Mouse (Mus musculus) CD8-positive naive resting alpha-beta T cell, adult 2 months (primary cell): Measurements from ENCODE around the gene D17Wsu92e.
"Not testable (repeated sequence)": the region's sequence is repeated elsewhere in the genome, so short reads cannot be mapped to it uniquely, and the experiment has no call there.

Experiments
- DNase-seq, 2 experiments: peaks; one replicate each; pipeline ENCODE4 v3.0.0; 2022; ENCODE audit warnings: low read depth in 2 of 2, low spot score in 2 of 2

D17Wsu92e gene

DNA sequence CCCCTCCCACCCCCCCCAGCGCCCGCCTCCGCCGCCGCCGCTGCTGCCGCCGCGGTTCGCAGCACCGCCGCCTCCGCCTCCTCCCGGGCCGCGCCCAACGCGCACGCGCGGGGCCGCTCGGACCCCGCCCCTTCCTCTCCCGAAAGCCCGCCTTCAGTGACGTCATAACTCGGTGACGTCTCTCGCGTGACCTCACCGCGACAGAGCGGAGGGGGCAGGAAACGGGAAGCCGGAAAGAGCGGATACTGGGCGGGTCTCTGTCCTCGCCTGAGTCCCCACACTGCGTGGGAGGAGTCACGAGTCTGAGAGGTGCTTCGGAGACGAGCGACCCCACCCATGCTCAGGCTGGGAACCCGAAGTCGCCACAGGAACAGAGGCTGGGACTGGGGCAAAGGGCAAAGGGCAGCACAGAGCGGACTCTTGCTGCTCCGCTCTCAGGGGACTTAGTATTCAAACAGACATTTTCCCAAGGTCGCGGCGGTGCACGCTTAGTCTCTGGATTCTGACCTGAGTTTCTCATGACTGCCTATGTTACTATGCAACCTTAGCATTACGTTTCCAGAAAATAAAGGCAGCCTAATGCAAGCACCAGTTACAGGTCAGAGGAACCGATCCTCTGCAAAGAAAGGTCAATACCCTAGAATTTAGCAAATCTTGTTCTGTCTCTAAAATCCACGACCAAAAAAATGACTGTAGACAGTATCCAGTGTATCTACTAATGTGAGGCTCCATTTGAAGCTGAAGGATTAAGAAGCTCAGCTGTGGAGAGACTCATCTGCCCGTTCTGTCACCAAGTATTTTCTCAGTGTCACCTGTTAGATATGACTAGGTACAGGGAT is at the start of gene D17Wsu92e:
TSS of gene D17Wsu92e (minus strand) at position 81 of the 839 bp plus-strand sequence.
- DNase-seq = peak; percentile 99

DNA sequence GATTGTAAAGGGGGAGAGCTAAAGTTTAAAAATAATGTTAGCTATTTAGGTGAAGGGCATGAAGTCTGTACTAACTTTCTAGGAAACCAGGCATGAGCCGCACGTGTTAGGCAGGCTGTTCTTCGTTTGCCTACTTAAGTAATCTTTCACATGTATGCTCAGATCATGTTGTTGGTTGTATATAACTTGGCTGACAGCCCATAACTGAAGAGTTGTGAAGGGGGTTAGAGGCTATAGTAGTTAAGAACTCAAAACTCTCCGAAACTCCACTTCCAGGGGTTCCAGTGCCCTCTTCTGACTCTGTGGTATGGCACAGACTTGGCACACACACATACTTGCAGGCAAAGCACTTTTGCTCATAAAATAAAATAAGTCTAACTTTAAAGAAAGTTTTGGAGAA is 46.3 kb upstream of the D17Wsu92e start:
- DNase-seq = no peak

- no peak for DNase-seq
Measured at GRCm38 (mm10) chr17:27865461-27865860, 45.0 kb upstream of the D17Wsu92e start.

GRCm38 (mm10) chr17:27859131-27859530 is 38.7 kb upstream of the D17Wsu92e start:
- no peak for DNase-seq

DNA sequence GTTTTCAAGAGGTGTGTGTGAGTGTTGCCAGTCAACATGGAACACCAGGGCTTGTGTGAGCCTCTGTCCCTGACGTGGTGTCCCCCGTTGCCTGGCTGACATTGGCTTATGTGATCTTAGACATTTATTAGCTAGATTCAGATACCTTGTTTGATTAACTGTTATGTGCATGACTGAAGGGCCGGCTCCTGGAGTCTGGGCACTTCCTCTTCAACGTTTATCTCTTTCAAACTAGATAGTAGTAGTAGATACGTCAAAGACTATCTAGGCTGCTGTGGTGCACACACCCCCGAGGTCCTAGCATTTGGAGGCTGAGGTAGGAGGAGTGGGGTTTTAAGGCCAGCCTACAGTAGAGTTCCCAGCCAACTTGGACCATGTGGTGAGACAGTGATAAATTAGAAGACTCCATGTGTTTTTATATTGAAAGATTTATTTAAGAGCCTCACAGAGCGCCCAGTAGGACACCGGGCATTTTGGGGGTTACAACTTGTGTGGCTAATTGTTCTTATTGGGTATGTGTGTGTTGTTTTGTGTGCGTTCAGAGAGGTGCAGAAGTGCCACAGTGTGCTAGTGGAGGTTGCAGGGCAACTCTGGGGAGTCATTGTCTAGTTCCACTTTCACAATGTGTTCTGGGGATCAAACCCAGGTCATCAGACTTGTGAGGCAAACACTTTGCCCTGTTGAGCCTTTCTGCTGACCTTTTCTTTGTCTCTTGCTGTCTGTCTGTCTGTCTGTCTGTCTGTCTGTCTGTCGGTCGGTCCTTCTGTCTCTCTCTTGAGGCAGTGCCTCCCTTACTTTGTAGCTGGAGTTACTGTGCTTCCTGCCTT is 37.4 kb upstream of the D17Wsu92e start:
- DNase-seq = no peak

GRCm38 (mm10) chr17:27856798-27857648 is 36.6 kb upstream of the D17Wsu92e start:
- DNase-seq = peak; percentile 11 to 21

DNA sequence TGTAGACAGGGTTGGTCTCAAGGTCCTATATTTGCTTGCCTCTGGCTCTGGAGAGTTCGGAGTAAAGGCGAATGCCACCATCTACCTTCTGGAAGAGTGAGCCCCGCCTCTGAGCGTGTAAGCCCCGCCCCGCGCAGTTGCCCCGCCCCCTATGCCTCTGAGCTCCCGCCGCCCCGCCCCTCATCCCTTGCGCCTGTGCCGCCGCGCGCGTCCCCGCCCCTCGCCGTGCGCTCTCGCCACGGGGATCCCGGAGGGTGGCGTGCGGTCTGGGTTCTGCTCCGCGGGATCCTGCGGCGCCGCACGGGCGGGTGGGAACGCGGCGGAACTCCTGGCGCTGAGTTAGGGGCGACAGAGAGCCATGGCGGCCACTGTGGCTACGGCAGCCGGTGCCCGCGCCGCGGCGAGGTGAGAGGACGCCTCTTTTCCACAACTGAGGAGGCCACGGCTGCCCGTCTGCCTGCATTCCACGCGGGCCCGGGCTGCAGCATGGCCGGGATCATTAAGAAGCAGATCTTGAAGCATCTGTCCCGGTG is 35.9 kb upstream of the D17Wsu92e start, which contains the start of gene Uhrf1bp1:
TSS of gene Uhrf1bp1 (plus strand) at position 177 of the 533 bp plus-strand sequence.
- DNase-seq = peak; percentile 51 to 70

- DNase-seq = no peak
Measured at GRCm38 (mm10) chr17:27851076-27851475, 30.6 kb upstream of the D17Wsu92e start.

DNA sequence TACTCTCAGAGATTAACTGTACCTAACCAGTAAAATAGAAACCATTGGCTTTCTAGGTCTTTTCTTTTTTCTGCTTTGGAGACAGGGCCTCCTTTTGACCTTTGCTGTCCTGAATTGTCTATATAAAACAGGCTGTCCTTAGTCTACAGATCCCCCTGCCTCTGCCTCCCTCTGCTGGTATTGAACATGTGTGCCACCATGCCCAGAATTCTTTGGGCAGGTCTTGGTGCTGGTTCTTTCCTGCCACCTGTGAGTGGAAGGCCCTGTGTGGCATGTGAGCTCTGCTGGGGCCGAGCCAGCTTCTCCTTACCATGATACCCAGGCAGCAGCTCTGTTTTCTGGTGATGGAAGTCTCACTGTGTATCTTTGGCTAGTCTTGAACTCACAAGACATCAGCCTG is 27.9 kb upstream of the D17Wsu92e start:
- DNase-seq = no peak

GRCm38 (mm10) chr17:27839469-27840252 is 19.2 kb upstream of the D17Wsu92e start:
- DNase-seq = peak; percentile 89 to 91

DNA sequence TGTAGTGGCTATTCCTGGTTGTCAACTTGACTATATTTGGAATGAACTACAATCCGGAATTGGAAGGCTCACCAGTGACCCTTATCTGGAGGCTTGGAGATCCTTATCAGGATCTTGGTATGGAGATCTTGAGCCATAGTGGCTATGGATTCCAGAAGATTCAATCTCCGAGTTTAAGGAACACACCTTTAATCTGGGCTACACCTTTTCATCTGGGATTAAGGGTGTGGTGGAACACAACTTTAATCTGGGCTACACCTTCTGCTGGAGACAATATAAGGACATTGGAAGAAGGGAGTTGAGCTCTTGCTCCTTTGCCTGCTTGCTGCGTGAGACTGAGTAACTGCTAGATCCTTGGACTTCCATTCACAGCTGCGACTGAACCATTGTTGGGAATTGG is 17.4 kb upstream of the D17Wsu92e start, which contains the start of gene Snrpc:
TSS of gene Snrpc (plus strand) at position 301 of the 400 bp plus-strand sequence.
- DNase-seq = not testable (repeated sequence)

GRCm38 (mm10) chr17:27830411-27830810 is 10.0 kb upstream of the D17Wsu92e start:
- no peak for DNase-seq

DNA sequence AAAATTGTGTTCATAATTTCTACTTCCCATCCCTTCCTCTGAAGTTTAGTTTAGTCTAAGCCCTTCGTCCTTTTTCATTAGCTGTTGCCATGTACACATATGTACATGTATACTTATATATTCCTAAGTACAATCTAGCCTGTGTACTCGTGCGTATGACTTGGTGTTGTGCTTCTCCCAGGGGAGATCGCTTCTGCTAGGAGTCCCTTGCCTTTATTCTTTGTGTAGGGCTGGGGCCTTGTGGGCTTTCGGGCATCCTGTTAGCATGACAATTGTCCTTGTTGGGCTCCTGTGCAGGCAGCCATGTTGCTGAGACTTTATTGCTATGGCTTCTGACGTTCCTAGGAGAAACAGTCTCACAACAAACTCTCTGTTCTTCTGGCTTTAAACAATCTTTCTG is 7.1 kb upstream of the D17Wsu92e start:
- DNase-seq = no peak

- peak; percentile 32 to 44 for DNase-seq
Measured at GRCm38 (mm10) chr17:27826908-27827383, 6.5 kb upstream of the D17Wsu92e start.

- DNase-seq = peak; percentile 80
Measured at GRCm38 (mm10) chr17:27825984-27826905, 5.8 kb upstream of the D17Wsu92e start.

DNA sequence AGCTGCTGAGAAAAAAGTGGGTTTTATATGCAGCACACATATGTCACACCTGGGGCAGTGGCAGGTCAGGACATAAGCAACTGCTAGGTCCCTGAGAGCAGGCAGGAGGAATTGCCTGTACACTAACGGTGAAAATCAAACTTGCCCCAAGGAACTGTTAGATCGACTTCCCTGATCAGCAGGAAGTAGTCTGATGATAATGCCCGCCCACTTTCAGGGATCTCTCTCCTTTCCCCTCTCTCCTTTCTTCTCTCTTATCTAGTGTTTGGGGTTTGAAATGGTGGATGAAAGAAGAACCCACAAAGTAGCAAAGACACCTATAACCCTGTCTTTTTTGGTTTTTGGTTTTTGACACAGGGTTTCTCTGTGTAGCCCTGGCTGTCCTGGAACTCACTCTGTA is 5.1 kb upstream of the D17Wsu92e start:
- DNase-seq = no peak

DNA sequence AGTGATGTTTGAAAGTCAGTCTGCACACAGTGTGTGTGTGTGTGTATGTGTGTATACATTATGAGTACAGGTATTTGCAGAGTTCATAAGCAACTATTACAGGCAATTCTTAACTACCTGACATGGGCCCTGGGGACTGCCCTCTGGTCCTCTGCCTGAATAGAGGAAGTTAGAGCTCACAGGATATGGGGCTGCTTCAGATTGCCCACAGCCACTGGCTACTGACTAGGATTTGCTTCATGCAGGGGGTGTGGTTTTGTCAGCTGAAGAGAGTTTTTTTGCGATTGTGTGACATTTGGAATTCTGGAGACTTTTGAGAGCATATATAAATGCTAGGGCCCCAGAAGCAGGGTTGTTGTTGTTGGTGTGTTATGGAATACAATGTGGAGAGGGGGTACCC is 4.5 kb upstream of the D17Wsu92e start:
- no peak for DNase-seq

DNA sequence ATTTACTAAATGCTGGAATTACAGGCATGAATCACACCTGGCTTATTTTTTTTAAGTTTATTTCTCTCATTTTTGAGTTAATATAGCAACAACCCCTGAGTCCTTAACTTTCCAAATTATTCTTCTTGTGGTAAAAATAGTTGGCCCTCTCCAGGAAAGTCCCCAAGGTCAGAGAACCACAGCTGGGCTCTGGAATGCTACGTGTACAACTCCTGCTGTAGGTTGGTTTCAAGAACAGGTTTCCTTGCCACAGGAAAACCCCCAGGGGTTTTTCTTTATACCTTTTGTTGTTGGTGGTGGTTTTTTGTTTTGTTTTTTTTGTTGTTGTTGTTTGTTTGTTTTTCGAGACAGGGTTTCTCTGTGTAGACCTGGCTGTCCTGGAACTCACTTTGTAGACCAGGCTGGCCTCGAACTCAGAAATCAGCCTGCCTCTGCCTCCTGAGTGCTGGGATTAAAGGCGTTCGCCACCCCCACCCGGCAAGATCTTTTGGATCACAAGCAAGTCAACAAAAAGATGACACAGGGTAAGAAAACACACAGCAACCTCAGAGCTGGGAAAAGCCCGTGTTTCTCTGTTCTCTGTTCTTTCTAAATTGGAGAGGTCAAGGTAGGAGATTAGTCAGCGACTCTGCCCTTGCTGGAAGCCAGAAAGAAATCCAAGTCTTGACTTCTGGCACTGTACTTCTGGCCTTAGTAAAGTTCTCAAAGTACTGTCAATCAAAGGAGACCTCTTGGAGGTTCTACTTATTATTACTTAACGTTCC is 2.9 kb upstream of the D17Wsu92e start:
- DNase-seq = no peak
